Mouse (Mus musculus): ENCODE data around the gene Aff3.

Aff3 gene

GRCm38 (mm10) chr1:38428708-38429683, 235.8 kb downstream of the Aff3 start:
- no peak for DNase-seq

- DNase-seq, result no peak
Measured at GRCm38 (mm10) chr1:38422921-38423320, 241.8 kb downstream of the Aff3 start.

GRCm38 (mm10) chr1:38419331-38419730, 245.4 kb downstream of the Aff3 start:
- DNase-seq, result no peak

GRCm38 (mm10) chr1:38418181-38419032, 246.3 kb downstream of the Aff3 start:
- DNase-seq, result no peak

- DNase-seq, result no peak
Measured at GRCm38 (mm10) chr1:38417196-38417595, 247.6 kb downstream of the Aff3 start.

- no peak for DNase-seq
Measured at GRCm38 (mm10) chr1:38415511-38415910, 249.2 kb downstream of the Aff3 start.

- no peak for DNase-seq
Measured at GRCm38 (mm10) chr1:38411106-38411505, 253.6 kb downstream of the Aff3 start.

- DNase-seq, result no peak
Measured at GRCm38 (mm10) chr1:38410457-38410856, 254.3 kb downstream of the Aff3 start.

GRCm38 (mm10) chr1:38408241-38408640, 256.5 kb downstream of the Aff3 start:
- DNase-seq, result no peak

GRCm38 (mm10) chr1:38403781-38404180, 261.0 kb downstream of the Aff3 start:
- DNase-seq, result no peak

GRCm38 (mm10) chr1:38401856-38402255, 262.9 kb downstream of the Aff3 start:
- DNase-seq, result no peak

- peak; percentile 61 for DNase-seq
Measured at GRCm38 (mm10) chr1:38399269-38399668, 265.5 kb downstream of the Aff3 start.

GRCm38 (mm10) chr1:38398566-38398965, 266.2 kb downstream of the Aff3 start:
- DNase-seq, result no peak

GRCm38 (mm10) chr1:38395194-38395681, 269.5 kb downstream of the Aff3 start:
- peak; percentile 47 for DNase-seq

- DNase-seq, result no peak
Measured at GRCm38 (mm10) chr1:38394493-38394892, 270.3 kb downstream of the Aff3 start.

GRCm38 (mm10) chr1:38393516-38393915, 271.2 kb downstream of the Aff3 start:
- peak; percentile 46 for DNase-seq

GRCm38 (mm10) chr1:38392928-38393327, 271.8 kb downstream of the Aff3 start:
- DNase-seq, result peak; percentile 71

- no peak for DNase-seq
Measured at GRCm38 (mm10) chr1:38390886-38391249, 273.9 kb downstream of the Aff3 start.

- DNase-seq, result no peak
Measured at GRCm38 (mm10) chr1:38390235-38390885, 274.4 kb downstream of the Aff3 start.

- DNase-seq, result no peak
Measured at GRCm38 (mm10) chr1:38389576-38389975, 275.2 kb downstream of the Aff3 start.

- DNase-seq, result no peak
Measured at GRCm38 (mm10) chr1:38388466-38388865, 276.3 kb downstream of the Aff3 start.

GRCm38 (mm10) chr1:38387438-38387837, 277.3 kb downstream of the Aff3 start:
- DNase-seq, result no peak

Measured in thymus, postnatal 25 days (tissue).